Comparison of ENCODE assay signal across 14 mouse cellular contexts in the genomic region with DNA sequence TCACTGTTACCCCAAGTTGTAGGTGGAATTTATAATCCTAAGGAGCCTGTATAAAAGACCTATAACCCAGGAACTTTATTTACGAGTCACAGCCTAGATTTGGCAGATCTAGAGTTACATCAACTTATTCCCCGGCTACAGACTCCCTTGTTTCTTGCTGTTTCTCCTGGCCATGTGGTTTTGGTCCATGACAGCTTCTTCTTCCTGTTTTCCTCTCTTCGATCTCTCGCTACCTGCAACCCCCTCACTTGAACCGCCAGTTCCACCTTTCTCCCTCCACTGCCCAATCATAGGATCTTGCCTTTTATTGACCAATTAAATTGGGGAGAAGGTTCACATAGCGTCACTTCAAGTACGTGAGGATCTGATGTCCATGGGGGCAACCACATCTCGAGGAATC.
"Had no signal": no experiment of that assay in that cellular context is flagged by ENCODE, and none has a peak within 500 bp of the region (broad histone marks: within the 10 kb centered on the region; RNA-seq: fewer than 3 reads in every experiment).

No protein-coding gene starts in this region.

- H3K4me3 ChIP-seq: liver, embryonic 12.5 days; midbrain, embryonic 10.5 days; midbrain, embryonic 13.5 days; midbrain, embryonic 15.5 days; neural tube, embryonic 12.5 days had no signal

- H3K9me3 ChIP-seq: liver, embryonic 12.5 days; midbrain, embryonic 10.5 days; midbrain, embryonic 13.5 days; midbrain, embryonic 15.5 days; neural tube, embryonic 12.5 days had no signal

- H3K4me1 ChIP-seq: liver, embryonic 12.5 days; midbrain, embryonic 10.5 days; midbrain, embryonic 13.5 days; midbrain, embryonic 15.5 days; neural tube, embryonic 12.5 days had no signal

- H3K9ac ChIP-seq: liver, embryonic 12.5 days; liver, embryonic 14.5 days; lung, embryonic 14.5 days; midbrain, embryonic 13.5 days; midbrain, embryonic 15.5 days; neural tube, embryonic 12.5 days had no signal

- H3K36me3 ChIP-seq: liver, embryonic 12.5 days; midbrain, embryonic 10.5 days; midbrain, embryonic 13.5 days; midbrain, embryonic 15.5 days; neural tube, embryonic 12.5 days had no signal

- H3K27ac ChIP-seq: liver, embryonic 12.5 days; liver, embryonic 14.5 days; midbrain, embryonic 10.5 days; midbrain, embryonic 13.5 days; midbrain, embryonic 15.5 days; neural tube, embryonic 12.5 days had no signal

- ATAC-seq: liver, embryonic 12.5 days; midbrain, embryonic 13.5 days; midbrain, embryonic 15.5 days had no signal

- DNase-seq: lung, adult 18-20 months; lung, embryonic 14.5 days; lung, postnatal 10 days; lung, postnatal 4 days; right cerebral cortex, postnatal 14 days; thymus, adult 18-20 months; thymus, postnatal 14 days; thymus, postnatal 36 days had no signal

- H3K27me3 ChIP-seq: liver, embryonic 12.5 days; midbrain, embryonic 13.5 days; midbrain, embryonic 15.5 days; neural tube, embryonic 12.5 days had no signal

- H3K4me2 ChIP-seq: liver, embryonic 12.5 days; lung, embryonic 14.5 days; midbrain, embryonic 13.5 days; midbrain, embryonic 15.5 days; neural tube, embryonic 12.5 days had no signal
